Mouse (Mus musculus): Measurements from ENCODE around the gene A630076J17Rik. TPM values are rescaled to one million over a fixed set of nuclear protein-coding genes. Genes with fewer than 3 reads are reported as not detected.
A peak's percentile ranks its signal among the peaks of the same experiment; 100 is the strongest.

Gene A630076J17Rik
- total RNA-seq, 4 experiments from 2014 or later: not detected

- peak; percentile 85 for DNase-seq
Measured at GRCm38 (mm10) chr3:107278479-107279269, 48.3 kb downstream of the A630076J17Rik start, which contains the start of gene Lamtor5. Gene Lamtor5 (plus strand): TSS chr3:107278858.

Other genes with a start within 250 kb of the A630076J17Rik start
- 1 to 10 TPM in 3 of 4 experiments, under 1 TPM in 1; 0.91 to 2.5 (median 1.3) TPM for gene Kcna3, start 194.4 kb upstream of the A630076J17Rik start, total RNA-seq (2022)
- 1 to 10 TPM in 2 of 4 experiments, under 1 TPM in 2; 0.61 to 2.3 (median 1.1) TPM for gene Kcna2, start 129.5 kb upstream of the A630076J17Rik start, total RNA-seq (2022)
- not detected for gene Kcna10, start 47.6 kb upstream of the A630076J17Rik start, total RNA-seq (2022)
- gene Cym, start 8.9 kb upstream of the A630076J17Rik start, total RNA-seq (2022): under 1 TPM in 3 of 4 experiments, not detected in 1; 0.20 to 0.31 (median 0.28) TPM
- 1 to 10 TPM in 1 of 4 experiments, under 1 TPM in 2, not detected in 1; 0.35 to 1.0 (median 0.52) TPM for gene Prok1, start 9.1 kb downstream of the A630076J17Rik start, total RNA-seq (2022)
- gene Lamtor5, start 48.2 kb downstream of the A630076J17Rik start, total RNA-seq (2022): 10 to 100 TPM; 78.3 to 97.4 (median 85.7) TPM
- gene Slc16a4, start 60.6 kb downstream of the A630076J17Rik start, total RNA-seq (2022): under 1 TPM; 0.12 to 0.86 (median 0.31) TPM
- 10 to 100 TPM; 30.6 to 48.1 (median 36.7) TPM for gene Rbm15, start 103.1 kb downstream of the A630076J17Rik start, total RNA-seq (2022)
- 10 to 100 TPM; 10.3 to 19.0 (median 12.7) TPM for gene Kcnc4, start 228.9 kb downstream of the A630076J17Rik start, total RNA-seq (2022)

All from adrenal gland, adult 8-10 months (tissue).